Mouse (Mus musculus) ovary, postnatal 36 days (tissue): ENCODE results near the gene AB124611.
"Not testable (repeated sequence)": the region's sequence is repeated elsewhere in the genome, so short reads cannot be mapped to it uniquely, and the experiment has no call there.

Source experiments
- DNase-seq: peaks from one replicate; pipeline ENCODE4 v3.0.0; 2022; ENCODE audit warnings: low spot score, mixed read lengths

AB124611 gene

DNA sequence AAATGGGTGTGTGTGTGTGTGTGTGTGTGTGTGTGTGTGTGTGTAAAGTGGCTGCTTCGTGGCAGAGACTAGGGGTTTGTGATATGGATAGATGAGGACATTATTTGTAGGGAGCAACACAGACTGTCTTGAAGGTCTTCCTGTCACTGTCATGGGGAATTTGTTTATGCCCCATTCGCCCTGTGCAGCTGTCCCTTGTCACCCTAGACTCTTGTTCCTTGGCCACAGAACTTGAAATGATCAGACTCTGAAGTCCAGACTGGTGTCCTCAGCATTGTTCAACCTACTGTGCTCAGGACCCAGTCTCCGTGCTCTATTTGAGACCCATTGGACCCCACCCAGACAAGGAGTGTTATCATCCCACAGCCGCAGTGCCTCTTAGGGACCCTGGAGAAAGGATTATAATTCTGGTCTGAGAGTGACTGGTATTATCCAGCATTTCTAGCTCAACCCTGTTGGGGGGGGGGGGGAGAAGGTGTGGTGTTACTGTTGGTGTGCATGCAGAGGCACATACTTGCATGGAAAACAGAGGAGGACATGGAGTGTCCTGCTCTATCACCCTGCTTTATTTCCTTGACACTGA, 39.1 kb downstream of the AB124611 start:
- no peak for DNase-seq

DNA sequence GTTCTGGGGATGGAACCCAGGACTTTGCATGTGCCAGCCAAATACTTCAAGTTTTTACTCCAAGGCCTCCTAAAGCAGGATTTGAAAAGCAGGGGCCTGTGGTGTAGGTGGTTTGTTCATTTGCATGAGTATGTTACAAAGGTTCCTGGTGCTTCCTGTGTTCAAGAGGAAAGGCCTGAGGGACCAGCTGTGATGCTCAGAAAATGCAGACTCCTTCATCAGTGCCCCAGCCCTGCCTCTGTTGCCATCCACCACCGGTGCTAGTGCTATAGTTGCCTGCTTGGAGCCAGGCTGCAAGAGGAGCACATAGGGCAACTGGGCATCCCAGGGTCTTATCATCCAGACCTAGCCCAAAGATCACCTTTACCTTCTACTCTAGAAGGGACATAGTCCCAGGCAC, 40.6 kb downstream of the AB124611 start:
- no peak for DNase-seq

DNA sequence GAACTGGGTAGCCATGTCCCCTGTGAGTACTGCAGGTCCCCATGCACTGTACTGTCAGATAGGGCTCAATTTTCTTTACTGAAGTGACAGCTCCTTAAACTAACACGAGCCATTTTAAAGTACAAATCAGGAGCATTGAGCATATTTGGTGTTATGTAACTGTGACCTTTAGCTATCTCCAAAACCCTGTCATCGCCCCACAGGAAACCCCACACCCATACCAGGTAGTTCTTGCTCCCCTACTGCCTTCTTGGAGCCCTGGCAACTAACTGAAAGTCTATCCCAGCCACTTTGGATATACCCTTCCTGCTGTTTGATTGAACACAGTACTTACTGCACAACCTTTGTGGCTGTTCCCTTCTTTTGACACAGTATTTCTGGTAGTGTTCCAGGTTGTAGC, 41.1 kb downstream of the AB124611 start:
- no peak for DNase-seq

- DNase-seq: no peak
These were observed 42.8 kb downstream of the AB124611 start for GRCm38 (mm10) chr9:21568657-21569255.

GRCm38 (mm10) chr9:21574012-21574801, 48.2 kb downstream of the AB124611 start:
- DNase-seq: no peak

DNA sequence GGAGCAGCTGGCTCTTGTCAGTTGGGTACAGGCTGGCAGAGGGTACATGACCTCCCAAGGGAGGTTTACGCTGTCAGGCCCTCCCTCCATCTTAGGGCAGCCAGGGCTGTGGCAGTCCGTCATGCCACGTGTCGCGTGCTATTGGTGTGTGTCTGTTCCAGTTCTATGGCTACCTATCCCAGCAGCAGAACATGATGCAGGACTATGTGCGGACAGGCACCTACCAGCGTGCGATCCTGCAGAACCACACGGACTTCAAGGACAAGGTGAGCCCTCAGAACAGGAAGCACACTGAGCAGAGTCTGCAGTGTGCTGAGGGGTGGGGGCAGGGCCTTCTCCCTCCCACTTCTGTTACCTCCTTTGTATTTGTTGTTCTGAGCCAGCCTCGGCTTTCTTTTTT, 49.3 kb downstream of the AB124611 start:
- DNase-seq: no peak

DNA sequence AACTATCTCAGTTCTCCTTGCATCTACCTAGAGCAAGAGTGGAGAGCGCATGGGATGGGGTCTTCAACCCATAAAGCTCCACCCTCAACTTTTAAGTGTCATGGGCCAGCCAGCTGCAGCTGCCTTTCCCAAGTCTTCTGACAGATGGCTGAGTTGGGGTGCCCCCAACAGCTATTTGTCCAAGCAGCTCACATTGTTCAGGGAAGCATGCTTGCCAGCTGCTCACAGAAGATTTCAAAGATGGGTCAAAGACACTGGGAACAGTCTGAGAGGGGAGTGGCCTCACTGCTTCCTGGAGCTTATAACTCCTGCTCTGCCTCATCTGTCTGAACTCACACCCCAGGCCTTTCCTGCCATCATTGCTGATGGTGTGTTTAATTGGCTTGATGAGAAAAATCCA, 50.3 kb downstream of the AB124611 start:
- DNase-seq: no peak

- no peak for DNase-seq
These were observed 52.2 kb downstream of the AB124611 start for GRCm38 (mm10) chr9:21578226-21578625.

GRCm38 (mm10) chr9:21585401-21585800, 59.4 kb downstream of the AB124611 start:
- no peak for DNase-seq

- DNase-seq: no peak
These were observed 61.8 kb downstream of the AB124611 start for GRCm38 (mm10) chr9:21587678-21588349.

DNA sequence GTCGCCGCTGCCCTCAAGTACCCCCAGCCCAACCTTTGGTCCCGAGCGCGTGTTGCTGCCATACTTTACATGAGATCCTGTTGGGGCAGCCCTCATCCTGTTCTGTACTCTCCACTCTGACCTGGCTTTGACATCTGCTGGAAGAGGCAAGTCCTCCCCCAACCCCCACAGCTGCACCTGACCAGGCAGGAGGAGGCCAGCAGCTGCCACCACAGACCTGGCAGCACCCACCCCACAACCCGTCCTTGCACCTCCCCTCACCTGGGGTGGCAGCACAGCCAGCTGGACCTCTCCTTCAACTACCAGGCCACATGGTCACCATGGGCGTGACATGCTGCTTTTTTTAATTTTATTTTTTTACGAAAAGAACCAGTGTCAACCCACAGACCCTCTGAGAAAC, 62.4 kb downstream of the AB124611 start:
- DNase-seq: no peak

DNA sequence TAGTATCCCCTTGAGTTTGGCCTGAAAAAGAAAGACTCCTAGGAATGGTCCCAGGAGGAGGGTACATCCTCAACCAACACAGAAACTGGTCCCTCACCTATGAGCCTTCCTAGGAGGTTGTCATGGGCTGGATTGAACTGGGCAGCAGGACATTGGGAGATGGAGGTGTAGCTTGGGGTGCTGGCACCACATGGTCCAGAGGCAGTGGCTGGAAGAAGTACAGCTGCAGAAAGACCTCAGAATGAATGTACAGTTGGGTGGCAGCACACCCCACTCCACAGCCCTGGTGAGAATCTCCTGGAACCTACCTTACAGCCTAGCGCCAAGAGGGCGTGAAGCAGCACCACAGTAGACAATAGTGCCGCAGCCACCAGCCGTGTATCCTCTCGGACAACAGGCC, 63.6 kb downstream of the AB124611 start:
- DNase-seq: no peak

DNA sequence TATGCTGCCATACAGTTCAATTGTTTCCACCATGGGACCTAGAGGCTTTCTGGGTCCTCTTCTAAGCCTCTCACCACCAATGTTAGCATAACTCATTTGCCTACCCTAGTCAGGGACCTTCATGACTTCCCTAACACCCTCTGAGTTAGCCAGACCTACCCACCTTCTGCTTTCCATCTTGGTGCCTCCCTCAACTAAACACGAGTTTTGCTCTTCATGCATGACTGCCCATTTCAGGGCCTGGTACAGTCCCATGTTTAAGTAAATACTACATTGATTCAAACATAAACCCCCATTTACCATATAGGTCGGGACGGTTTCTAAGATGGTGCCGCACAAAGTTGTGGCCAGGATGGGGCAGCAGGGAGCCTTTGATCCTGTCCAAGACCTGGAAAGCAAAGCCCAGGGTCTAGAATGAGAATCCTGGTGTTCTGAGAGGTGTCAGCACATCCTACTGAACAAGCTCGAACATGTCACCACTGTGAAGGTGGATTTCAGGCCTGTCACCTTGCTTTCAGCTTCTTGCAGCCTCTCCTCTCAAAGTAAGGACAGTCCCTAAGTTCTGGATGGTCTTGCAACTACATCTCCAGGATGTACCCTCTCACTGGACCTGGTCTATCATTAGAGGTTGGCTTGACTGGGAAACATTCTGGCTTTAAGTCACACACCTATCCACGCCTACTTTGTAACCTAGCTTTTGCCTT, 65.3 kb downstream of the AB124611 start:
- DNase-seq: no peak

DNA sequence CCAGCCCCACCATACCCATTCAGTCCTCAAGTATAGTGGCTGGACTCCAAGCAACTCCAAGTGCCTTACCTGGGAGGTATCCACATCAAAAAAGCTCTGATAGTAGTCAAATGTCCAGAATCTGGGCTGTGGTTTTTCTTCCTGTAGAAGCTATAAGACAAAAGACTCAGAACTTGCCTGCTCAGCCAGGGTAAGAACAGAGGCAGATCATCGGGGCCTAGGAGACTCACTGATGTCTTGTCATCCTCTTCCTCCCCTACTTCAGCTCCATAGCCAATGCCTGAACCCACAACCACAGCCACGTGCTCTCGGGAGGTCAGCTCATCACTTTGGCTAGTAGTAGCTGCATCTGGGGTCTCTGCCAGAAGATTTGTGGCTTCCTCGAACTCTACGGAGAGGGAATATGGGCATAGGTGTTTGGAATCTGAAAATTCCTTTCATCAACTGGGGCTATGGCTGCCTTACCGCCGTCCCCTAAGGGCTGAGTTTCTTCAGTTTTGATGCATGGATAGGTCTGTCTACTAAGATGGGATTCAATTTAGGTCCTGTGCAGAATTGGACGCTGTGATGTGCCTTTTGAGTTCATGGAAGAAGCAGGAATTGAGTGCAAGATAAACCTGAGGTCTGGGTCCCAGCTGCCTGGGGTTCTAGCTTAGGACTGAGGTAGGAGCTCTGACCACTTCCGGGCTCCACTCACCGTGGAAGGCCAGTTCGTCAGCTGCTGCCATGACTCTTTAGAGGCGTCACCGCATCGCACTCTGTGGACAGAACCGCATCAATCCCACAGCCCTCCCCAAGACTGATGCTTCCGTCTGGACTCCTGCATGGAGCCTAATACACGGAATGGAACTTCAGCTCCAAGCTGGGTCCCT, 66.1 kb downstream of the AB124611 start:
- no peak for DNase-seq

DNA sequence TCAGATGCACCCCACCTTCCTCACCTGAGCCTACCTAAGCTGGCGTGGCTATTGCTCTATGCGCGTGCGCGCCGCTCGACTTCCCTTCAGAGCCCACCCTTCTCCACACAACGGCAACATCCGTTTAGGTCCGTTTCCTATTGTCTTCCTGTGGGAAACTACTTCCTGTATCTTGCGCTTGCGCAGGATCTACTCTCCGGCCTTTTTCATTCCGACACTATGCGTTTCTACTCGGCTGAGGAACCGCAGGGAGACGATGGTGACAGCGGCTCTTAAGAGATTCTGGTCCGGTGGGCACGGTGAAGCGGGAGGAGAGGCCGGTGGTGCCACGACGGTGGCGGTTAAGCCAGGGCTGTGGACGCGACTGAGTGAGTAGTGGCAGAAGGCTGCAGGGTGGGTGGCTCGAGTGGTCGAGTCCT, 66.7 kb downstream of the AB124611 start, which contains the start of the genes Timm29 and Yipf2:
TSS of gene Timm29 (plus strand) at position 20 of the 419 bp plus-strand sequence.
TSS of gene Yipf2 (minus strand) at position 126 of the 419 bp plus-strand sequence.
- peak; percentile 82 for DNase-seq

GRCm38 (mm10) chr9:21593122-21593721, 67.2 kb downstream of the AB124611 start:
- peak; percentile 67 for DNase-seq

DNA sequence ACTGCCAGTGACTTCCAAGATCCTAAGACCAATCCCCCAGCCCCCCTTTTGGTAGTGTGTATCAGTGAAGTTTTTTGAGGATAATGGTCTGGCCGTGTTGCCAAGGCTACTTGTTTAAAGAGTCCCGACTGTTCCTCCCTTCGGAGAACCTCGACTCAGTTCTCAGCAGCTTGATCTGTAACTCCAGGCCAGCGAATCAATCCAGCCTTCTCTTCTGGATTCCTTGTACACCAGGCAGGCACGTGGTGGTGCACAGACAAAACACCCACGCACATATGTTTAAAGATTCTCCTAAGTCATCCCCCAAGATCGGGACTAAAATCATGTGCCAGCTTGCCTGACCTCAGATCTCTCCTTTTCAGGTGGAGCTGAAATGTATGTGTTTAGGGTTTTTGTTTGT, 68.4 kb downstream of the AB124611 start:
- not testable (repeated sequence) for DNase-seq

GRCm38 (mm10) chr9:21594838-21595237, 68.9 kb downstream of the AB124611 start:
- no peak for DNase-seq
